In the genomic region with DNA sequence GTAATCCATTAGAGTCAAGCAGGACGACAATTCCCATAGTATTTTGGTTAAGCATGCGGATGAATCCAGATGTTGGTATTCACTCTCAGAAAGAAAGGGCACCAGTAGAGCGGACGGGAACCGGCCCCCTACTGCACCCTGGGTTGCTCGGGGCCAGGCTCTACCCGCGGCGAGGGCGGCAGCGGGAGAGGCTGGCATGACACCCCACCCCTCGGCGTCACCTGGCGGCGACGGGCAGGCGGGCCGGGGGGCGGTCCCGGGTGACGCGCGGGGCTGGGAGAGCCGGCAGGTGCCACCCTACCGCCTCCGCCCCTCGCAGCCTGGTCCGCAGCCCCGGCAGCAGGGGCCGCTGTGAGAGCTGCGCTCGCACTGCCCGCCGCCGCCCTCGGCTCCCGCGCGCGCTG, we compare ENCODE assay signal across 8 mouse cellular contexts. TPM values are rescaled to one million over a fixed set of nuclear protein-coding genes. Genes with fewer than 3 reads are reported as not detected.
DNase-seq lines count a peak whose midpoint lies in the region; ATAC-seq and TF ChIP-seq lines count a peak whose summit lies in the region.

A gene (plus strand): TSS at position 324 of the 404 bp plus-strand sequence.

- H3K9ac ChIP-seq in forebrain, embryonic 15.5 days (replicated peaks) = peak within 1 kb of the TSS; percentile 71
- H3K9ac ChIP-seq in lung, embryonic 14.5 days = peak within 1 kb of the TSS; percentile 65

- DNase-seq in ES-CJ7 (ENCODE audit: low read depth, low spot score) = peak; percentile 55
- DNase-seq in heart, postnatal 4 days = peak; percentile 69
- peak; percentile 58 to 65 for DNase-seq in layer of hippocampus, adult 8-10 months (ENCODE audit: low spot score in 2 of 2)
- DNase-seq in lung, embryonic 14.5 days = peak; percentile 81
- DNase-seq in ovary, adult 18-20 months (ENCODE audit: low spot score) = peak; percentile 67
- peak; percentile 86 for DNase-seq in thymus, postnatal 0 days (ENCODE audit: low spot score)

- no peaks in the 10 kb centered on the region for H3K36me3 ChIP-seq in forebrain, embryonic 15.5 days
- no peaks in the 10 kb centered on the region for H3K36me3 ChIP-seq in lung, embryonic 14.5 days (ENCODE audit: insufficient read depth)

- under 1% methylated on average over 38 of the region's 40 CpGs for WGBS in forebrain, embryonic 15.5 days
- WGBS in lung, embryonic 14.5 days = 2% methylated on average over 40 of the region's 40 CpGs

- H3K27ac ChIP-seq in forebrain, embryonic 15.5 days (replicated peaks) = no peak within 1 kb of the TSS
- no peak within 1 kb of the TSS for H3K27ac ChIP-seq in lung, embryonic 14.5 days (ENCODE audit: low read depth)

- peak within 1 kb of the TSS; percentile 66 for H3K4me3 ChIP-seq in forebrain, embryonic 15.5 days
- peak within 1 kb of the TSS; percentile 69 for H3K4me3 ChIP-seq in lung, embryonic 14.5 days (ENCODE audit: low read depth, low read length)

- H3K4me2 ChIP-seq in forebrain, embryonic 15.5 days (replicated peaks) = peak within 1 kb of the TSS; percentile 100
- peak within 1 kb of the TSS; percentile 99 for H3K4me2 ChIP-seq in lung, embryonic 14.5 days

- ATAC-seq in cerebellum, adult (ENCODE audit: insufficient number of reproducible peaks, low FRiP score, low TSS enrichment) = peak; percentile 95
- ATAC-seq in forebrain, embryonic 15.5 days (replicated peaks) = peak; percentile 95
- ATAC-seq in lung, embryonic 14.5 days (ENCODE audit: insufficient read depth) = peak; percentile 96

- H3K27me3 ChIP-seq in forebrain, embryonic 15.5 days = peaks cover 12% of the 10 kb centered on the region; the same call in 1 of the 2 replicates
- H3K27me3 ChIP-seq in lung, embryonic 14.5 days (ENCODE audit: insufficient read depth, low read length) = peaks cover 35% of the 10 kb centered on the region

- H3K4me1 ChIP-seq in forebrain, embryonic 15.5 days = peaks cover 10% of the 10 kb centered on the region
- H3K4me1 ChIP-seq in lung, embryonic 14.5 days (ENCODE audit: insufficient read depth) = no peaks in the 10 kb centered on the region

- no peaks in the 10 kb centered on the region for H3K9me3 ChIP-seq in forebrain, embryonic 15.5 days
- H3K9me3 ChIP-seq in lung, embryonic 14.5 days (ENCODE audit: low read depth, low read length) = no peaks in the 10 kb centered on the region

- TF ChIP-seq CTCF in lung, embryonic 14.5 days (IDR thresholded peaks at IDR 0.05; ENCODE audit: low read depth) = no peak

RNA-seq across cellular contexts. Expression of the gene that starts here (rescaled TPM):
- 1.5 and 1.7 TPM in 2 replicates for polyA plus RNA-seq in forebrain, embryonic 15.5 days (2015; fragmentation: Nextera tagmentation; extraction: Ambion mirVana)
- total RNA-seq in heart, postnatal 4 days (2021) = under 1 TPM; 0.64 to 0.90 TPM
- 1 to 10 TPM; 7.2 to 7.8 (median 7.4) TPM for total RNA-seq in layer of hippocampus, adult 8-10 months (2022)
- 9.7 and 9.9 TPM in 2 replicates for polyA plus RNA-seq in lung, embryonic 14.5 days (2014; fragmentation: Nextera tagmentation; extraction: Ambion mirVana)
- polyA plus RNA-seq in thymus, postnatal 0 days (2015; fragmentation: Nextera tagmentation; extraction: Ambion mirVana) = 1.2 and 1.5 TPM in 2 replicates

Comparison
In these comparisons a context has a peak if more than half of its experiments do, and no peak if none do; other contexts are left out.
1. RNA of the gene that starts here (total RNA-seq): 7.2 to 7.8 TPM in layer of hippocampus, adult 8-10 months; 0.64 to 0.90 TPM in heart, postnatal 4 days; every median in the first group is over 4 times any median in the second.
2. Peak in DNase-seq in heart, postnatal 4 days; RNA of the gene not detected or under 1 TPM.
3. Peak in every context shown above with its lines, with median percentiles within 50 percentile points of each other: DNase-seq and ATAC-seq.